Mouse (Mus musculus): Measurements from ENCODE around the gene Syne2. TPM values are rescaled to one million over a fixed set of nuclear protein-coding genes. Genes with fewer than 3 reads are reported as not detected.

Gene Syne2
- polyA plus RNA-seq, 1 experiment from 2014 or later, result 69.4 TPM

- Histone ChIP-seq H3K9ac (no peak overlapping the region), H3K36me3 (no peaks in the 10 kb centered on the region), H3K4me2 (replicated peaks) (no peak overlapping the region), H3K27me3 (replicated peaks) (no peaks in the 10 kb centered on the region), H3K4me1 (no peaks in the 10 kb centered on the region; the same call in 1 of the 2 replicates), H3K4me3 (no peak overlapping the region), H3K27ac (no peak overlapping the region), H3K9me3 (no peaks in the 10 kb centered on the region)
- WGBS, result 69% methylated on average over 14 of the region's 14 CpGs
- no peak for ATAC-seq (ENCODE audit: low FRiP score, low read depth)
Measured at GRCm38 (mm10) chr12:75833960-75834729, 16.2 kb downstream of the Syne2 start.

GRCm38 (mm10) chr12:75836524-75836962 lies 18.6 kb downstream of the Syne2 start:
- Histone ChIP-seq H3K9ac (no peak overlapping the region), H3K9me3 (no peaks in the 10 kb centered on the region), H3K27me3 (replicated peaks) (no peaks in the 10 kb centered on the region), H3K27ac (no peak overlapping the region), H3K4me3 (no peak overlapping the region), H3K4me1 (no peaks in the 10 kb centered on the region), H3K36me3 (no peaks in the 10 kb centered on the region), H3K4me2 (replicated peaks) (no peak overlapping the region)
- WGBS, result 61% methylated on average over 11 of the region's 11 CpGs
- no peak for ATAC-seq (ENCODE audit: low FRiP score, low read depth)

- WGBS, result 89% methylated on average over 4 of the region's 4 CpGs
- no peak overlapping the region for H3K27ac ChIP-seq
- no peak overlapping the region for H3K9ac ChIP-seq
- H3K36me3 ChIP-seq, result no peaks in the 10 kb centered on the region
- H3K27me3 ChIP-seq (replicated peaks), result no peaks in the 10 kb centered on the region
- ATAC-seq (ENCODE audit: low FRiP score, low read depth), result no peak
- no peaks in the 10 kb centered on the region for H3K9me3 ChIP-seq
- H3K4me1 ChIP-seq, result no peaks in the 10 kb centered on the region
- no peak overlapping the region for H3K4me3 ChIP-seq
- no peak overlapping the region for H3K4me2 ChIP-seq (replicated peaks)
Measured at GRCm38 (mm10) chr12:75837462-75837861, 19.5 kb downstream of the Syne2 start.

GRCm38 (mm10) chr12:75839083-75839736 lies 21.3 kb downstream of the Syne2 start:
- Histone ChIP-seq H3K36me3 (no peaks in the 10 kb centered on the region), H3K4me1 (no peaks in the 10 kb centered on the region), H3K4me2 (replicated peaks) (no peak overlapping the region), H3K4me3 (no peak overlapping the region), H3K9ac (no peak overlapping the region), H3K27ac (no peak overlapping the region), H3K9me3 (no peaks in the 10 kb centered on the region), H3K27me3 (replicated peaks) (no peaks in the 10 kb centered on the region)
- ATAC-seq (ENCODE audit: low FRiP score, low read depth), result no peak
- 68% methylated on average over 11 of the region's 11 CpGs for WGBS

GRCm38 (mm10) chr12:75841183-75841582 lies 23.2 kb downstream of the Syne2 start:
- no peaks in the 10 kb centered on the region for H3K36me3 ChIP-seq
- H3K27ac ChIP-seq, result no peak overlapping the region
- no peaks in the 10 kb centered on the region for H3K4me1 ChIP-seq
- no peak overlapping the region for H3K4me3 ChIP-seq
- no peak for ATAC-seq (ENCODE audit: low FRiP score, low read depth)
- no peak overlapping the region for H3K9ac ChIP-seq
- no peaks in the 10 kb centered on the region for H3K27me3 ChIP-seq (replicated peaks)
- WGBS, result 77% methylated on average over 7 of the region's 7 CpGs
- H3K4me2 ChIP-seq (replicated peaks), result no peak overlapping the region
- H3K9me3 ChIP-seq, result no peaks in the 10 kb centered on the region

GRCm38 (mm10) chr12:75844311-75844710 lies 26.4 kb downstream of the Syne2 start:
- H3K9me3 ChIP-seq, result no peaks in the 10 kb centered on the region
- no peaks in the 10 kb centered on the region for H3K36me3 ChIP-seq
- WGBS, result 84% methylated on average over 4 of the region's 4 CpGs
- H3K9ac ChIP-seq, result no peak overlapping the region
- H3K27me3 ChIP-seq (replicated peaks), result no peaks in the 10 kb centered on the region
- H3K4me2 ChIP-seq (replicated peaks), result no peak overlapping the region
- no peaks in the 10 kb centered on the region for H3K4me1 ChIP-seq
- H3K27ac ChIP-seq, result no peak overlapping the region
- ATAC-seq (ENCODE audit: low FRiP score, low read depth), result no peak
- H3K4me3 ChIP-seq, result no peak overlapping the region

- WGBS, result 88% methylated on average over 9 of the region's 9 CpGs
- no peak for ATAC-seq (ENCODE audit: low FRiP score, low read depth)
Measured at GRCm38 (mm10) chr12:75845070-75845469, 27.1 kb downstream of the Syne2 start.

GRCm38 (mm10) chr12:75846513-75846912 lies 28.6 kb downstream of the Syne2 start:
- H3K27me3 ChIP-seq (replicated peaks), result no peaks in the 10 kb centered on the region
- H3K4me3 ChIP-seq, result no peak overlapping the region
- no peaks in the 10 kb centered on the region for H3K36me3 ChIP-seq
- H3K9ac ChIP-seq, result no peak overlapping the region
- no peak overlapping the region for H3K4me2 ChIP-seq (replicated peaks)
- no peak for ATAC-seq (ENCODE audit: low FRiP score, low read depth)
- 87% methylated on average over 12 of the region's 12 CpGs for WGBS
- H3K4me1 ChIP-seq, result no peaks in the 10 kb centered on the region
- no peak overlapping the region for H3K27ac ChIP-seq
- no peaks in the 10 kb centered on the region for H3K9me3 ChIP-seq

More at GRCm38 (mm10) chr12:75845070-75845469, 27.1 kb downstream of the Syne2 start:
- no peak overlapping the region for H3K27ac ChIP-seq
- no peaks in the 10 kb centered on the region for H3K9me3 ChIP-seq
- H3K4me1 ChIP-seq, result no peaks in the 10 kb centered on the region
- H3K27me3 ChIP-seq (replicated peaks), result no peaks in the 10 kb centered on the region
- no peak overlapping the region for H3K9ac ChIP-seq
- no peaks in the 10 kb centered on the region for H3K36me3 ChIP-seq
- no peak overlapping the region for H3K4me3 ChIP-seq
- H3K4me2 ChIP-seq (replicated peaks), result no peak overlapping the region

GRCm38 (mm10) chr12:75850205-75850604 lies 32.3 kb downstream of the Syne2 start:
- Histone ChIP-seq H3K9me3 (no peaks in the 10 kb centered on the region), H3K36me3 (no peaks in the 10 kb centered on the region), H3K4me3 (no peak overlapping the region), H3K4me2 (replicated peaks) (no peak overlapping the region), H3K9ac (no peak overlapping the region), H3K27me3 (replicated peaks) (no peaks in the 10 kb centered on the region), H3K27ac (no peak overlapping the region), H3K4me1 (peaks cover 9% of the 10 kb centered on the region; the same call in 1 of the 2 replicates)
- 75% methylated on average over 3 of the region's 3 CpGs for WGBS
- ATAC-seq (ENCODE audit: low FRiP score, low read depth), result no peak

- H3K4me2 ChIP-seq (replicated peaks), result no peak overlapping the region
- H3K9ac ChIP-seq, result no peak overlapping the region
- 91% methylated on average over 8 of the region's 8 CpGs for WGBS
- H3K27ac ChIP-seq, result no peak overlapping the region
- H3K4me1 ChIP-seq, result peaks cover 9% of the 10 kb centered on the region; the same call in 1 of the 2 replicates
- H3K27me3 ChIP-seq (replicated peaks), result no peaks in the 10 kb centered on the region
- no peaks in the 10 kb centered on the region for H3K9me3 ChIP-seq
- H3K36me3 ChIP-seq, result no peaks in the 10 kb centered on the region
- no peak overlapping the region for H3K4me3 ChIP-seq
- ATAC-seq (ENCODE audit: low FRiP score, low read depth), result no peak
Measured at GRCm38 (mm10) chr12:75851481-75851880, 33.5 kb downstream of the Syne2 start.

- Histone ChIP-seq H3K36me3 (no peaks in the 10 kb centered on the region), H3K9ac (no peak overlapping the region)
- WGBS, result 47% methylated on average over 6 of the region's 6 CpGs
Measured at GRCm38 (mm10) chr12:75852384-75852783, 34.5 kb downstream of the Syne2 start.

GRCm38 (mm10) chr12:75853559-75853958 lies 35.6 kb downstream of the Syne2 start:
- H3K9ac ChIP-seq, result no peak overlapping the region
- H3K4me2 ChIP-seq (replicated peaks), result no peak overlapping the region
- ATAC-seq (ENCODE audit: low FRiP score, low read depth), result no peak
- 70% methylated on average over 8 of the region's 8 CpGs for WGBS
- no peak overlapping the region for H3K4me3 ChIP-seq
- no peaks in the 10 kb centered on the region for H3K36me3 ChIP-seq
- H3K27me3 ChIP-seq (replicated peaks), result no peaks in the 10 kb centered on the region
- no peak overlapping the region for H3K27ac ChIP-seq
- peaks cover 9% of the 10 kb centered on the region; the same call in 1 of the 2 replicates for H3K4me1 ChIP-seq
- H3K9me3 ChIP-seq, result no peaks in the 10 kb centered on the region

More at GRCm38 (mm10) chr12:75852384-75852783, 34.5 kb downstream of the Syne2 start:
- Histone ChIP-seq H3K4me1 (peaks cover 9% of the 10 kb centered on the region; the same call in 1 of the 2 replicates), H3K27me3 (replicated peaks) (no peaks in the 10 kb centered on the region), H3K4me2 (replicated peaks) (no peak overlapping the region), H3K27ac (no peak overlapping the region), H3K9me3 (no peaks in the 10 kb centered on the region), H3K4me3 (no peak overlapping the region)
- no peak for ATAC-seq (ENCODE audit: low FRiP score, low read depth)
